Mouse (Mus musculus) thymus, postnatal 36 days (tissue): ENCODE measurements at regions not wholly inside any gene's neighbourhood (a gene's known extent, or its start where the extent isn't known, plus 50 kb on each side); places are given as distances from the start of the nearest gene placed in this dataset.

Experiments
- DNase-seq, 2 experiments: peaks; one replicate each; pipeline ENCODE4 v3.0.0; 2022; ENCODE audit warnings: mixed read lengths in 2 of 2

GRCm38 (mm10) chr13:15931553-15932162, 80.0 kb upstream of the Inhba start:
- no peak for DNase-seq

DNA sequence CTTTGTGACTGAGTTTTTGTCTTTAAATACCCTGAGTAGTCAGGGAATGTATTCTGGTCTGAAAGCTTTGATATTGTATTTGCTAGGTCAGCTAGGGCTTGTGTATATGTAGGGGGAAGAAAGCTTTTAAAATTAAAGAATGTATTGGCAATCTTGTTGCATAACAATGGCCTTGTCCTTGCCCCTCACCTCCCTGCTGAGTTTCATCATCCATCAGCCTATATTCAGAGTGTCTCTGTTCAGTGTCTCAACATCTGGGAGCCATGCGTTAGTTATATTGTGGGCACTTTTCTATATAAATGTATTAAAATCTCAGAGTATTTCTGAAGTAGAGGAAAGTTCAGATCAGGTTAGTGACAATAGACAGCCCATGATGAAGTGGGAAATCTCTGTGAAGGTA, 76.0 kb upstream of the Inhba start:
- DNase-seq: no peak

- no peak for DNase-seq
Observed at GRCm38 (mm10) chr13:15936109-15936508, 75.5 kb upstream of the Inhba start.

GRCm38 (mm10) chr13:15950143-15950542, 61.5 kb upstream of the Inhba start:
- no peak for DNase-seq

- DNase-seq: no peak
Observed at GRCm38 (mm10) chr13:15950885-15951610, 60.6 kb upstream of the Inhba start.
